Mouse (Mus musculus): ENCODE measurements at regions not wholly inside any gene's neighbourhood (a gene's known extent, or its start where the extent isn't known, plus 50 kb on each side); places are given as distances from the start of the nearest gene placed in this dataset.

DNA sequence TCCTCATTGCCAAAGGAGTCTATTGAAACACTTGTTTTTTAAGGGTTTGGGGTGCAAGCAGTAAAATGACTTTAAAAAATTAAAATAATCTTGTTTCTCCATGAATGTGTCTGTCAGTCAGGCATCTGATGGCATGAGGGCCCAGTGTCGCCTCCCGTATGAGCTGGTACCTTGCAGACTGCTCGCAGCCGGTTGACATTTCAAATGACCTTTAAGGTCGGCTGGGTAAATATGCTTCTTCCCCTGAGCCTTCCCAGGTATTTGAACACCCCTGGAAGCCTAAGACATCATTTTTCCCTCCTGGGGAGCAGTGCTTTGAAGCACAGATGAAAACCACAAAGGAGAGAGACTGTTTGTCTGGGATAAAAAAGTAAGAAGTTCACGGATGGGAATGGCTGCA lies 52.2 kb upstream of the Lclat1 start:
- H3K4me2 ChIP-seq, result no peak overlapping the region
- H3K4me3 ChIP-seq (ENCODE audit: low read depth, low read length), result no peak overlapping the region
- no peak overlapping the region for H3K27ac ChIP-seq (ENCODE audit: low read depth, low read length)
- H3K36me3 ChIP-seq (ENCODE audit: control insufficient read depth, insufficient read depth, low read length), result no peaks in the 10 kb centered on the region
- H3K9ac ChIP-seq (ENCODE audit: low read length), result no peak overlapping the region
- DNase-seq (ENCODE audit: low spot score, missing footprints), result no peak
- H3K4me1 ChIP-seq (ENCODE audit: control insufficient read depth, insufficient read depth, low read length), result no peaks in the 10 kb centered on the region
- ATAC-seq (ENCODE audit: low FRiP score), result no peak
- WGBS, result 74% methylated on average over 6 of the region's 6 CpGs
- H3K27me3 ChIP-seq (ENCODE audit: control insufficient read depth, insufficient read depth, low read length), result no peaks in the 10 kb centered on the region
- H3K9me3 ChIP-seq (ENCODE audit: control insufficient read depth, low read length), result no peaks in the 10 kb centered on the region

GRCm38 (mm10) chr17:73056616-73057015 lies 51.2 kb upstream of the Lclat1 start:
- H3K4me3 ChIP-seq (ENCODE audit: low read depth, low read length), result no peak overlapping the region
- no peak for DNase-seq (ENCODE audit: low spot score, missing footprints)
- 86% methylated on average over 2 of the region's 2 CpGs for WGBS

More at GRCm38 (mm10) chr17:73056616-73057015, 51.2 kb upstream of the Lclat1 start:
- Histone ChIP-seq H3K4me2 (no peak overlapping the region), H3K4me1 (ENCODE audit: control insufficient read depth, insufficient read depth, low read length) (no peaks in the 10 kb centered on the region), H3K27ac (ENCODE audit: low read depth, low read length) (no peak overlapping the region), H3K36me3 (ENCODE audit: control insufficient read depth, insufficient read depth, low read length) (no peaks in the 10 kb centered on the region), H3K9ac (ENCODE audit: low read length) (no peak overlapping the region), H3K27me3 (ENCODE audit: control insufficient read depth, insufficient read depth, low read length) (no peaks in the 10 kb centered on the region), H3K9me3 (ENCODE audit: control insufficient read depth, low read length) (no peaks in the 10 kb centered on the region)
- no peak for ATAC-seq (ENCODE audit: low FRiP score)

All from midbrain, embryonic 11.5 days (tissue).